Mouse (Mus musculus) lung, embryonic 16.5 days (tissue): Measurements from ENCODE around the gene Itln1. TPM values are rescaled to one million over a fixed set of nuclear protein-coding genes. Genes with fewer than 3 reads are reported as not detected.

Source experiments
- ATAC-seq: fragments of 200-750 bp; cut with Nextera tagmentation; 2 replicates; pipeline ENCODE4 v1.8.0; 2017; ENCODE audit warnings: low read depth, mild to moderate bottlenecking, moderate library complexity
- H3K27ac ChIP-seq: fragments of 300-500 bp; sonication (generic); 2 replicates; pipeline ENCODE4 v1.5.1; 2014; ENCODE audit warnings: mild to moderate bottlenecking, control low read depth, low read length
- H3K27me3 ChIP-seq: fragments of 300-500 bp; sonication (generic); 2 replicates; pipeline ENCODE4 v1.6.1; 2014; ENCODE audit warnings: low read depth, low read length, mixed read lengths; ENCODE audit not compliant: control insufficient read depth, insufficient read depth
- H3K36me3 ChIP-seq: fragments of 300-500 bp; sonication (generic); 2 replicates; pipeline ENCODE4 v1.6.1; 2014; ENCODE audit warnings: low read length; ENCODE audit not compliant: control insufficient read depth, insufficient read depth
- H3K4me1 ChIP-seq: fragments of 300-500 bp; sonication (generic); replicated peaks from 2 replicates; pipeline ENCODE4 v1.6.1; 2014; ENCODE audit warnings: low read length, mixed read lengths; ENCODE audit not compliant: control insufficient read depth, insufficient read depth
- H3K4me2 ChIP-seq: fragments of 300-500 bp; sonication (generic); 2 replicates; pipeline ENCODE4 v1.6.1; 2014; ENCODE audit warnings: low read depth, low read length, control low read depth
- H3K4me3 ChIP-seq: fragments of 300-500 bp; sonication (generic); 2 replicates; pipeline ENCODE4 v1.5.1; 2014; ENCODE audit warnings: mild to moderate bottlenecking, low read length, control low read depth
- H3K9ac ChIP-seq: fragments of 300-500 bp; sonication (generic); 2 replicates; pipeline ENCODE4 v1.6.1; 2014; ENCODE audit warnings: low read length, control low read depth
- H3K9me3 ChIP-seq: fragments of 300-500 bp; sonication (generic); 2 replicates; pipeline ENCODE4 v1.6.1; 2016; ENCODE audit warnings: low read length; ENCODE audit not compliant: control insufficient read depth
- WGBS: fragments of 180-500 bp; shearing (Covaris S2); extraction: QIAGEN DNeasy Blood & Tissue Kit; methylation state at CpG from one replicate; pipeline ENCODE4 v1.1.7; 2014; 5-methylcytosine and 5-hydroxymethylcytosine counted together
- polyA plus RNA-seq: library from polyadenylated mRNA; unstranded; fragments of >200 nt; fragmentation: Nextera tagmentation; extraction: Ambion mirVana; gene quantifications from 2 replicates; pipeline ENCODE4 v1.2.1, GENCODE M21; 2015

Itln1 gene
- polyA plus RNA-seq, 1 experiment from 2014 or later: not detected

DNA sequence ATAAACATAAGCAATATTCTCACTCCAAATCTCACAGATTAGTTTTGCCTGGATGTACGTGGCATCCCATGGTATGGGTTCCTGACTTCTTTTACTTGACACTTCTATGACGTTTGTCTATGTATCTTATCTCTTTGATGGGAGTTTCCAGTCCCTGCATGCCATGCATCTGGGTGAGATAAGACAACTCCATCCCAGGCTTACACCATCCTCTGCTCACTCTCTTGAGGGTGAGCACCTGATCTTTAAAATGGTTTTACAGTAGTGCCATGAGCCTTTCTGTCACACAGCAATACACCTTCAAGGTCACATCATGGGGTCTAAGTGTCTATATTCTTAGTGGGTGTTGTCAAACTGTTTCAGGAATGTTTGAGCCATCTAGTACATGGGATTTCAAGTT lies 25.2 kb upstream of the Itln1 start:
- Histone ChIP-seq H3K4me2 (no peak overlapping the region), H3K4me1 (no peaks in the 10 kb centered on the region), H3K4me3 (no peak overlapping the region), H3K36me3 (no peaks in the 10 kb centered on the region), H3K27me3 (no peaks in the 10 kb centered on the region), H3K9ac (no peak overlapping the region), H3K27ac (no peak overlapping the region), H3K9me3 (no peaks in the 10 kb centered on the region)
- WGBS: 37% methylated on average over 2 of the region's 2 CpGs
- no peak for ATAC-seq

DNA sequence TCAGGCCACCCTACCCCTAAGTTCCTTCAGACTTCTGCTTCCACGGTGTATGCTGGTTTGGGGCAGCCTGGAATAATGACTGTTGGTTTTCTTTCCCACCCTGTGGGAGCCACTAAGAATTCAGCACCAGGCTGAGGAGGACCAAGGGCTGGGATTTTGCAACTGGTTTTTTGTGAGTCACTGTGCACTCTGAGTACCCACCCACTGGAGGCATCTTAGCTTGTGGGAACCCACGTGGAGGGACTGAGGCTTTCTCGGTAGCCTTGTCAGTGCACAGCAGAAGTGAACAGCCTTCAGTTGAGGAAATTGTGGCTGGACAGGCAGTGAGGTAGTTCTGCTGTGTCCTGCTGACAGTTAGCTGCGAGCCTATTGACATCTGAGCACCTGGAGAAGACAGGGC lies 23.8 kb upstream of the Itln1 start, which contains the start of gene Cd244a:
Gene Cd244a, plus strand, starts transcription at position 296 of the 400 bp plus-strand sequence.
- Histone ChIP-seq H3K27me3 (no peaks in the 10 kb centered on the region), H3K4me3 (no peak within 1 kb of the TSS), H3K27ac (no peak within 1 kb of the TSS), H3K9me3 (no peaks in the 10 kb centered on the region), H3K4me1 (no peaks in the 10 kb centered on the region), H3K4me2 (no peak within 1 kb of the TSS), H3K36me3 (no peaks in the 10 kb centered on the region), H3K9ac (no peak within 1 kb of the TSS)
- 67% methylated on average over 4 of the region's 4 CpGs for WGBS
- ATAC-seq: no peak

DNA sequence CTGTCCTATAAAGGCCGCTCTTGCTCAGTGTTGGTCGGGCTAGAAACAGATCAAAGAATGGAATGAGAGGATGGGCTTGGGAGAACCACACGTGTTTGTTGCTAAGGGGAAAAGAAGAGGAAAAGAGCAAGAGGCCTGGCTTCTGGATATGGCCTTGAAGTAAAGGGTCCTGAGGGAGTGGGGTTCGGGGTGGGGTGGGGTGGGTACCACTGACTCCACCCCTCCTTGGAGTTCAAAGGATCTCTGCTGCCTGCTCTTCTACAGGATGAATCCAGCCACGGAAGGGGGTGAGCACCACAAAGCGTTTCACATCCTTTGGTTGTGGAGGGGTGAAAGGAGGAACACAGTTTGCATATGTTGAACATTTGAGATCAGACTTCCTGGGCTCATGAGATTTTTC lies 23.3 kb upstream of the Itln1 start:
- ATAC-seq: no peak
- Histone ChIP-seq H3K36me3 (no peaks in the 10 kb centered on the region), H3K4me1 (no peaks in the 10 kb centered on the region), H3K4me2 (no peak overlapping the region), H3K27ac (no peak overlapping the region), H3K4me3 (no peak overlapping the region), H3K27me3 (no peaks in the 10 kb centered on the region), H3K9ac (no peak overlapping the region), H3K9me3 (no peaks in the 10 kb centered on the region)
- WGBS: 66% methylated on average over 6 of the region's 6 CpGs

DNA sequence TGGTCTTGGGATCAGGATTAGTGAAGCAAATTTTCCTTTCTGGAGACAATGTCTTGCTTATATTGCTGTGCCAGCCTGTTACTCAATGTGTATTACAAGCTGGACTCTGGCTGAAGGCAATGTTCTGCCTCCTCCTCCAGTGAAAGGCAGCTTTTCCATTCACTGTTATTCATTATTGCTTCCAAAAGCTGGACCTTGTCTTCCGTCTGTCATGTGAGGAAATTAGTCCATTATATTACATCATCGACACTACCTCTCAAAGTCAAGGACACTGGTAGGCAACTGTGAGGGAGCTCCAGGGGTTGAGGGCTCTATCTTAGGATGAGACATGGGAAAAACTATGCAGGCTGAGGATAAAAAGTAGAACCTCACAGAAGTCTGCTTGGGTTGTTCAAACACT lies 21.3 kb upstream of the Itln1 start:
- no peaks in the 10 kb centered on the region for H3K9me3 ChIP-seq
- WGBS: 86% methylated on average over 2 of the region's 2 CpGs
- no peak for ATAC-seq

DNA sequence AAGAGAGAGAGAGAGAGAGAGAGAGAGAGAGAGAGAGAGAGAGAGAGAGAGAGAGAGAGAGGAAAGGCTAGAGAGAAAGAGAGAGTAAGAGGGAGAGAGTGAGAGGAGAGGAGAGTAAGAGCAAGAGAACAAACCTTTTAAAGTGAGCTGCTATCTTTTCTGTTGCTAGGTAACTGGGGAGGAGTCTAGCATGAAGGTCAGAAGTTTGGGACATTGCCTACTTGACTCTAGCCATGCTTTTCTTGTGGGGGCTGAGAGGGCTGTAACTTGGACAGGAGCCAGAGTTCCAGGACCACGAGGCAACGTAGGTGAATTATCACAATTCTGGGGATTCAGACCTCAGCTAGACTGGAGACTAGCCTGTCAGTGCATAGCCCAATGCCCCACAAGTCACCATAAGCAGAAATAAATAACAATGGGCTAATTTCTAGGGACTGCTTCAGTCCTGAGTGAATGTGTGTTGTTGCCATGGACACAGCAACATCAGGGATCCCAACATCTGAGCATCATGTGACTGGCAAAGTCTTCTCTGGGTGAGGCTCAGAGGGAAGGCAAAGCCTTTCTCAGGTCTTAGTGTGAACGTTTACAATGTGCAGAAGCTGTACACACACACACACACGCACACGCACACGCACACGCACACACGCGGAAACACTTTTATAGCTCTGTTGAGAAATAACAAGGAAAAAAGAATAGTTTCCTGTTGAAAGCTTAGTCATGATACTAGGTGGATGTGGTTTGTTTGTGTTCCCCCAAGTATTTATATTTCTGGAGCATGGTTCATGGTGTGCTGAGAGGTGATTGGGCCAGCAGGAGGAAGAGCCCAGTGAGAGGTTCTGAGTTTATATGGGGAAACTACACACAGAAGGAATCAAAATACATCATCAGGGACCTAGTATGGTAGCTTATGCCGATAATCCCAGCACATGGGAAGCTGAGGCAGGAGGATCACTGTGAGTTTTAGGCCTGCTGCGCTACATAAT lies 18.6 kb upstream of the Itln1 start:
- H3K36me3 ChIP-seq: no peaks in the 10 kb centered on the region
- H3K9me3 ChIP-seq: no peaks in the 10 kb centered on the region
- no peaks in the 10 kb centered on the region for H3K27me3 ChIP-seq
- peak; percentile 80; the same call in 1 of the 2 replicates for ATAC-seq
- H3K9ac ChIP-seq: no peak overlapping the region
- no peak overlapping the region for H3K4me2 ChIP-seq
- peaks cover 3% of the 10 kb centered on the region; the same call in 1 of the 2 replicates for H3K4me1 ChIP-seq
- H3K4me3 ChIP-seq: no peak overlapping the region
- H3K27ac ChIP-seq: no peak overlapping the region
- WGBS: 73% methylated on average over 11 of the region's 11 CpGs

More for the DNA sequence above, 21.3 kb upstream of the Itln1 start:
- no peak overlapping the region for H3K4me2 ChIP-seq
- H3K36me3 ChIP-seq: no peaks in the 10 kb centered on the region
- no peak overlapping the region for H3K9ac ChIP-seq
- H3K27me3 ChIP-seq: no peaks in the 10 kb centered on the region
- H3K4me3 ChIP-seq: no peak overlapping the region
- H3K4me1 ChIP-seq: peaks cover 3% of the 10 kb centered on the region; the same call in 1 of the 2 replicates
- H3K27ac ChIP-seq: no peak overlapping the region

DNA sequence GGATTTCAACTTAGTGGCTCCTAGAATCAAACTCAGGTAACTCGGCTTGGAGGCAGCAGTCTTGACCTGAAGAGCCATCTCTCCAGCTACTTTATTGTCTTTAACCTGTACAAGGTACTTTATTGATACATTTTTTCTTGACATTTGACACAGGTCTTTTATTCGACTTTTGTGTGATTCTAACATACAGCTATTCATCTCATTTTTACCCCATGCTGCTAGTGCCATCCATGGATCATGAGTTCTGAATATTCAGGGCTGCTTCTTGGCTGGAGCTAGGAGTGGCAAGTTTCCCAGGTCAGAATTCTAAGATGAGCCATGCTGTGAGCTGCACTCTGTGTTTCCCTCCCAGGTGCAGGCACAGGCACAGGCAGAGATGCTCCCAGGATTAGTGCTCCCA lies 17.1 kb upstream of the Itln1 start:
- Histone ChIP-seq H3K27me3 (no peaks in the 10 kb centered on the region), H3K27ac (no peak overlapping the region), H3K4me1 (peaks cover 3% of the 10 kb centered on the region; the same call in 1 of the 2 replicates), H3K9ac (no peak overlapping the region), H3K4me2 (no peak overlapping the region), H3K4me3 (no peak overlapping the region), H3K36me3 (no peaks in the 10 kb centered on the region), H3K9me3 (no peaks in the 10 kb centered on the region)
- ATAC-seq: no peak
- WGBS: 72% methylated on average over 2 of the region's 2 CpGs

DNA sequence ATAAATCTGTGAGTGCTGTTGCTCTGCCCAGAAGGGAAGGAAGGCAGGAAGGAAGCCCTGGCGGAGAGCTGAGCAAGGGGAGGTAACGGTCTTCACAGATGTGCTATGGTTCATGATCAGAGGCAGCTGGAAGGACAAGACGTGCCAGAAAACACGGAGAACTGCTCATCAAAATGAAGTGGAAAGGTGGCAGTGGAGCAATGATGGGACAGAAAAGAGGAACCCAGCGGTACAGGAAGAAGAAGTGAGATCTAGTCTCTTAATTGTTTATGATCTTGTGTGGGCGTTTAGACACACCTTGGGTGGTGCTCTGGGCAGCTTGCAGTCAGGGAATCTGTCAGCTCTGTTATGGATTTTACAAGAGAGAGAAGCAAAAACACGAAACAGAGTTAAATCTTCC lies 16.2 kb upstream of the Itln1 start:
- Histone ChIP-seq H3K9ac (no peak overlapping the region), H3K27ac (no peak overlapping the region), H3K4me3 (no peak overlapping the region), H3K36me3 (no peaks in the 10 kb centered on the region), H3K4me2 (no peak overlapping the region), H3K9me3 (no peaks in the 10 kb centered on the region), H3K27me3 (no peaks in the 10 kb centered on the region), H3K4me1 (peaks cover 3% of the 10 kb centered on the region; the same call in 1 of the 2 replicates)
- 55% methylated on average over 7 of the region's 7 CpGs for WGBS
- ATAC-seq: no peak

DNA sequence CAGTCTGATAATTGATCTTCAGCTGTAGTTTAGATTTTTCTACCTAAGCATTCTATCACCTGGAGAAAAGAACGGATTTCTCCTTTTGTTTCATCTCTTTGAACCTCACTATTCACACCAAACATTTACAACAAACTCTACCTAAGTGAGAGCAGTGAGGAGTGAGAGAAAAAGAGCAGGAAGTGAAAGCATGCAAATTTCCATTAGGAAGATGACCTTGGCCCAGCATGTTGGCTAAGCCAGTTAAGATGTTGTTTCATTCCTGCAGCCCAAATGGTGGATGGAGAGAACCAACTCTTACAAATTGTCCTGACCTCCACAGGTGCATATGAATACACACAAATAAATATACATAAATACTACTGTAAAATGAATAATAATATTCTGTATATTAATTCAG lies 5.6 kb upstream of the Itln1 start:
- Histone ChIP-seq H3K27ac (no peak overlapping the region), H3K4me1 (no peaks in the 10 kb centered on the region), H3K27me3 (no peaks in the 10 kb centered on the region), H3K4me2 (no peak overlapping the region), H3K9me3 (0 out of 2 replicates have a peak, but pooled peaks cover 3% of the 10 kb centered on the region), H3K4me3 (no peak overlapping the region), H3K9ac (no peak overlapping the region), H3K36me3 (no peaks in the 10 kb centered on the region)
- WGBS: 84% methylated on average over 1 of the region's 1 CpGs
- ATAC-seq: no peak

DNA sequence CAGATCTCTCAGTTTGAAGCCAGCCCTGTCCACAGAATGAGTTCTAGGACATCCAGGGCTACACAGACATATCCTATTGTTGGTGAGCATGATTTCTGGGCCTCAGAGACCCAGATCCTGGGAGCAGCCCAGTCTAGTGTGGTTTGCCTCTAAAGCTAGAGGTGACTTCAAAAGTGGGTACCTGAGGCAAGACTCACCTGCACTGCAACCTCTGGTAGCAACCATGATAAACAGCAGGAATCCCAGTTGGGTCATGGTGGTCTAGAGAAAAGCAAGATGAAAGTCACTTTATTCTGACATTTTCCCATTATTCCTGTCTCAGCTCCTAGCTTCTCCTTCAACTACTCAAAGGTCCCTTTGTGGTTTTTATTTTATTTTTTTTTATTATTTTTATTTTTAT lies 537 bp downstream of the Itln1 start:
- H3K36me3 ChIP-seq: no peaks in the 10 kb centered on the region
- H3K4me1 ChIP-seq: no peaks in the 10 kb centered on the region
- H3K4me2 ChIP-seq: no peak overlapping the region
- 0 out of 2 replicates have a peak, but pooled peaks cover 3% of the 10 kb centered on the region for H3K9me3 ChIP-seq
- no peaks in the 10 kb centered on the region for H3K27me3 ChIP-seq
- H3K9ac ChIP-seq: no peak overlapping the region
- ATAC-seq: no peak
- H3K4me3 ChIP-seq: no peak overlapping the region
- H3K27ac ChIP-seq: no peak overlapping the region
